Mouse (Mus musculus) cerebellum, postnatal 4 days (tissue): ENCODE measurements around the gene Togaram2.

ENCODE experiments used
- DNase-seq, 2 experiments: peaks; one replicate each; pipeline ENCODE4 v3.0.0; 2022; ENCODE audit warnings: low spot score in 2 of 2, mixed read lengths in 1 of 2

Gene Togaram2

DNA sequence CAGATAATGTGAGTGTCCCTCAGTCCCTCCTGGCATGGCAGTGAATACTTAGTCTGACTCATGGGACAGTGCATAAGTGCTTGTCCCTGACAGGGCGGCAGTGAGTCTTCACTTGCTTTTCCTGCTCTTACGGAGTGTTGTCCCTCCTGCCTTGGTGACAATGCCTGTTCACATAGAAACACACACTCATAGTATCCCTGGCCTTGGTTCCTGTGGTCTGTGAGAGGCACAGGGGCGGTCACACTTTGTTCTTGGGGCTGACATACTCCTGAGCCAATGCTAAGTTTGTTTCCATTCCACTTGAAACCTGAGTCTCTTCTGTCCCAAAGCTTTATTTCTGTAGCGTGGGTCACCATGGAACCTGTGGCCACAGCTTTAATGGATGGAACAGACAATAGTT lies 9.3 kb downstream of the Togaram2 start:
- DNase-seq, result no peak

DNA sequence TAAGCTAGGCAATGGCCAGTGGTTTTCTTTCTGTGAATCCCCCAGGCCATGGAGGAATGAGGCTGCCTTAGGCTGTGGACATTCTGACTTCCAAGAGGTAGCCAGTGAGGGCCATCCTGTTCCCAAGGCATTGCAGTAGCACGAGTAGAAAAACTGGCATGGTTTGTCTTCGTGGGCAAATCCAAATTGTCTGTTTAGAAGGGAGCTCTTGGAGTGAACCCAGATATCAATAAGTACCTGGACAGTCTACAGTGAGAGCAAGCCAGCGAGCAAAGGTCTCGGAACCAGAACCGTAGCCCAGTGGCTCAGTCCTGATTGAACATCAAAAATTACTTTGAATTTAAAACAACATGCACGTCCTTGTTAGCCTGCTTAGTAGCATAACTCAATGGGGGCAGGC lies 10.2 kb downstream of the Togaram2 start:
- no peak for DNase-seq

DNA sequence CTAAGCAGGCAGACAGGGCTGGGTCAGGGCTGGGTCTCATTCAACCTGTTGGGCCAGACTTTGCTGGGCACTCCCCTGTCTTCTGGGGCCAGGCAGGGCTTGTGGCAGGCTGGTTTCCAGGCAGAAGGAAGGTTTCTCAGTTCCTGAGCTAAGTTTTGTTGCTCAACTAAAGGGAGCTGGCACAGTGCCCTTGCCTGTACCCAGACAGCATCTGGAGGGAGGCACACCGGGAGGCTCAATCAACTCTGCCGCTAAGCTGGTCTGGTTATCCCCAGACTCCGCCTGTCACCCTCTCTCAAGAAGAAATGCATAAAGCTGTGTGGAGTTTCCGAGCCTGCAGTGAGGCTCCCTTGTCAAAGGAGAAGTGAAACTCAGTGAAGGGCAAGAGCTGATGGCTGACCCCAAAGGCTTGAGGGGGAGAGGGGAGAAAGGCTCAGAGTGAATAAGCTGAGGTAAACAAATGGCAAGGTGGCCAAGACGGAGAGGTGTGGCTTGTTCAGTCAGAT lies 11.1 kb downstream of the Togaram2 start:
- no peak for DNase-seq

DNA sequence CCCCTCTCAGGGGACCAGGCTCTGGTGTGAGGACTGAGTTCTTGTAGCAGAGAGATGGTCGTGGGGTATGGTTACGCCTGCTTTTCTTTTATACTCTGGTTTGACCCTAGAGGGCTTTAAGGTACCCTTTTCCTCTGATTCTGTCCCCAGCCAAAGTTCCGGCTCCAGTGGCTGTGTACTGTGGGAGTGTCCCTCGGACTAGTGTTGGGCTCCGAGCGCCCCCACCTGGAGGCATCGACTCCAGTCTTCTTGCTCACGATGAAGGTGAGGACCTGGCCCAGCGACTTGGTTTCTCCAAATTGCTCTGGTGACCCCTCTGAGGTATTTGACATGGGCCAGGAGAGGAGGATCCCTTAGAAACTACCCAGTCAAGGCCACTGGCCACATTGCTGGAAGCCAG lies 14.4 kb downstream of the Togaram2 start:
- no peak for DNase-seq

DNA sequence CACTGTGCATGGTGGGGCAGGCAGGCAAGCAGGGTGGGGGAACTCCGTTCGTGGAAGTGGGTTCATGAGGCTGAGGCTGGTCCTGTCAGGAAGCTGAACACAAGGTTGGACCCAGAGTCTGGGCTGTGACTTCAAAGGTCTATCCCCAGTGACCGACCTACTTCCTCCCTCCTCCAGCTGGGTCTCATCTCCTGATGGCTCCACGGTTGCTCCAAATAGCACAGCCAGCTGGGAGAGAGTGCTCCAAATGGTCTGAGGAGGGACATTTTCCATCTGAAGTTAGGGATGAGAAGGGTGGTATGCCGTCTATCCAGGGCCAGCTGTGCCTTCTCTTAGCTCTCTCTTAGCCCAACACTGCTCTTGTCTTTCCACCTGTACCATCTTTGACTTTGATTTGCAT lies 16.8 kb downstream of the Togaram2 start:
- DNase-seq, result no peak

DNA sequence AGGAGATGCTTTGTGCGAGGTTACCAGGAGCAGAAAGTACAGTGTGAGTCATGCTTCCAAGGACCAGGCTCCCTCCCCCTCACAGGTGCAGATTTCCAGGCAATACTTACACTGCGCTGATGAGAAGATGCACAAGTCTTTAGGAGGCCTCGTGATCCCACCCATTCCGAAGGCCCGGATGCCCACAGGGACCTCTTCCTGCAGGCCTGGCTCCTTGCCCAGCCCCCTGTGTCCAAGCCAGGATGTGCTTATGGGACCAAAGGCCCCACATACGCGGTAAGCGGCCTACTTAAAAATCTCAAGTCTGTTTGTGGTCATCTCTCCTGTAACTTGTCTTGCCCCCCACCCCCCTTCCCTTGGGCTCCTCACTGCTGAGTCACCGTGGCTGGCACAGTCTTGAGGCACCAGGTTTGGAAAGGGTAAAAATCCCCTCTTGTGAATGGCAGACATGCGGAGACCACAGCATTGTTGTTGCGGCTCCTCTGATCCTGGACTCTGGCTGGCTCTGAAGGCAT lies 18.4 kb downstream of the Togaram2 start:
- no peak for DNase-seq

DNA sequence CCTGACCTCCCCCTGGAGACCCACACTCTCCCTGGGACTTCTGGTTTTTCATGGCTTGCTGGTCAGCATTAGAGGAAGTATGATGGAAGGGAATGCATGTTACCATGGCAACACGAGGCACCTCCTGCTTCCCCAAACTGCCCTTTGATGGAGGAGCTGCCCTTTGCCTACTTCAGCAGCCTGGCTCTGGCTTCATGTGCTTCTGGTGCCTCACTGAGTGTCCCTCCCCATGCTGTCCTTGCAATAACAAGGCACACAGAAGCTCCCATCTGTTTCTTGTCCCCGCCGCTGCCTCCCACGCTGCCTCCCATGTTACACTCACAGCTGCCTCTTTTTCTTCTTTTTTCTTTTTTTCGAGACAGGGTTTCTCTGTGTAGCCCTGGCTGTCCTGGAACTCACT lies 20.3 kb downstream of the Togaram2 start:
- DNase-seq, result no peak

DNA sequence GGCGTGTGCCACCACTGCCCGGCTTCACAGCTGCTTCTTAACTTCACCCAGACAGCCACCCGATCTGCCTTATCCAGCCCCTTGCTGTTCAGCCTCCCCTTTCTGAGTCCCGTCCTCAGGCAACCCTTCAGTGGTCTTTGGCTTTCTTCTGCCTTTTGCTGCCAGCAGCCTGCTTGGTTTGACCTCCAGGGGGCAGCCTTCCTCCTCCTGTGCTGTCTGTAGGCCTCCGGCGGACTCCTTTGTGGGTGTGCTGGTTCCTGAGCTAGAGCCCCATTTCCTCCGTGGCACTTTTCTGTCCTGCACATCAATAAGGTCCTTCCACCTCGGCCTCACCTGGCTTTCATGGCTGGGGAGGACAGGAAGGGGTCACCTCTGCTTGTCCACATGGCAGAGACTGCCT lies 20.7 kb downstream of the Togaram2 start:
- no peak for DNase-seq

DNA sequence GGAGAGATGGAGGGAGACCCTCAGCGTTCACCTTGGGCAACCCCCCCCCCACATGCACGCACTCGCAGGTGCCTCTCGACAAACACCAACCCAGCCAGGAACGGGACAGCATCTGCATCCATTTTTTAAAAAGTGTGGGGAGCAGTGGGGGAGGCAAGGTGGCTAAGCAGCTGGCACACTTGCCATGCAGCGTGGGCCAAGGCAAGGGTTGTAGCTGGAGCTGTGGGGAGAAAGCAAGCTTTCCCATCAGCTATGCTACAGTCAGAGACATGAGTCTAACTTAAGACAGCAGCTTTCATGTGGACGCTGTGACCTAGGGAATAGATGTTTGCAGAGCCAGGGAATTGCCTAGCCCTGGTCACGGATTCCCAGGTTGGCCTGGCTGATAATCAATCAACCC lies 22.1 kb downstream of the Togaram2 start:
- no peak for DNase-seq

DNA sequence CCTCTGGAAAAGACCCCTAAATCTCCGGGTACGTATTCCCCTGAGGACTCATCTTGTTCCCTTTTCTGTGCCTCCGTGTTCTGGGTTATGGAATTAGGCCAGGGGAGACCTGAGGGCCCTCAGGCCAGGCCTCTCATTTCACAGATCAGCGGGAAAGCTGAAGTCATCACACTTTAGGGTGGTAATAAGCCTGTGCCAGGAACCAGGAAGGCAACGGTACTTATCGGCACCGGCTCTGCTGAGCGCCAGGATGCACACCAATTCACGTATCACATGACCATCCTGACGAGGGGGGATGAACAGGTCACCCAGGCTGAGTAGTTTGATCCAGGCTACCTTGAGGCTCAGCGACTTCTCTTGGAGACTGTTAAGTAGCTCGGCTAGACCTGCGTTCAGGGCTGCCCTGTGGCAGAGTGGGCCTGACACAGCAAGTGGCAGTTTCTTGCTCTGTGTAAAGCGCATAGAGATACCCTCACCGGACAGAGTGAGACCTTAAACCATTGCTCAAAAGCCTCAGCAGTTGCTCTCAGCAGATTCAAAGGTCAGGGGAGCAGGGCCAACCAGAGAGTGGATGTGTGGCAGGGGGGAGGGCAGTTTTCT lies 22.8 kb downstream of the Togaram2 start:
- DNase-seq, result no peak

DNA sequence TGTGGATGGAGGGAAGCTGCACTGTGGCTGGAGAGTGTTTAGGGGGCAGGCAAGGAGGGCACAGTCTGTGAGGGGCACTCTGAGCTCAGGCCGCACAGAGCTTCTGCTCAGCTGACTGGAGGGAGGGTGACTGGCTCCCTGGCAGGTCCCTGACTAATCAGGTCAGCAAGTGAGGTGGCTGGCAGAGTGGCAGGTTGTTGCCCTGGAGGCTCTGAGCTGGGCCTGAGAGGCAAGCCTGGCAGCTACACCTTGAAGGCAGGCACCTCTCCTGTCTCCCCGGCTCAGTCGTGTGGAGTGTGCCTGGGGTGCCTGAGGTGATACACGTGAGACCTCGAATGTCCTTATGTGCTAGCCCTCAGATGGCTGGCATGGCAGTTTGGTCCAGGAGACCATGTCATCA lies 23.3 kb downstream of the Togaram2 start:
- no peak for DNase-seq

DNA sequence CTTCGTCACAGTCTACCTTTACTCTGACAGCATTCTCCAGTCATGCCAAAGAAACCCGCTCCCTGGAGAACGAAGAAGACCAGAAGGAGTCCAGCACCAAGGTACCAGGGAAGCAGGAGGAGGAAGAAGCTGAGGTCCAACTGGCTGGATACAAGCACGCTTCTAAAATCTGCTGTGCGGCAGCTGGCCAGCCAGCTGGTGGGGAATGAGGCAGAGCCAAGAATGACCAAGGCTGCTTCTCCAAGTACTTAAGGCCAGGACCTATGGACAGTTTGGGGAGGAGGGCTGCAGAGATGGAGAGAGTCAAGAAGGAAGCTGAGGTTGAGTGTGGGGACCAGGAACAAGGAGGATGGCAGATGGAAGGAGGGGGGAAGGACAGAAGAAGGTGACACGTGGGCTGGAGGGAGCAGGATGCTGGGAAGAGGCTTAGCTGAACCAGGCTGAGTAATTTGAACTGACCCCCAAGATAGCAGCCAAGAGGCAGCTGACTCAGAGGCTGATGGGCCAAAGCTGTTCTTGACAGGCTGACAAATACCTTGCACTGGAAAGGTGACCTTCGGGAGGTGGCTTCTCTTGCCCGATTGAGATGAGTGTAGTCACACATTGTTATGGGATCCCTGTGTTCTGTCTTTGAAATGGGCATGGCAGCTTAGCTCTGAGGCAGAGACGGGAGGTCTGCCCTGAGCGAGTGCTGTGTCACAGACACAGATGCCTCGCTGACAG lies 25.0 kb downstream of the Togaram2 start:
- DNase-seq, result no peak

DNA sequence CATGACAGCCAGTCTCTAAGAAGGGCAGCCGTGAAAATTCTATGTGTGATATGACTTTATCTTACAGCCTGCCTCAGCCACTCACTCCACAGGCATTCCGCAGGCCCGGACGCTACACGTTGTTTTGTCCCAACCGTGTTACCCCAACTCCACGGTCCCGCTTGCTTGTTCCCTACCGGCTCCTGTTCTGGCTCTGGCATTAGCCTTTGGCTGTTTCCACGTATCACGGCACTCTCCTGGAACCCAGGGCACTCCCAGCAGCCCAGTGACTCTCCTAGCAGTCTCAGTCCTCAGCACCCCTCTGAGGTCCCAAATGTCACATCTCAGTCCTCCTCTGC lies 25.5 kb downstream of the Togaram2 start:
- DNase-seq, result no peak

DNA sequence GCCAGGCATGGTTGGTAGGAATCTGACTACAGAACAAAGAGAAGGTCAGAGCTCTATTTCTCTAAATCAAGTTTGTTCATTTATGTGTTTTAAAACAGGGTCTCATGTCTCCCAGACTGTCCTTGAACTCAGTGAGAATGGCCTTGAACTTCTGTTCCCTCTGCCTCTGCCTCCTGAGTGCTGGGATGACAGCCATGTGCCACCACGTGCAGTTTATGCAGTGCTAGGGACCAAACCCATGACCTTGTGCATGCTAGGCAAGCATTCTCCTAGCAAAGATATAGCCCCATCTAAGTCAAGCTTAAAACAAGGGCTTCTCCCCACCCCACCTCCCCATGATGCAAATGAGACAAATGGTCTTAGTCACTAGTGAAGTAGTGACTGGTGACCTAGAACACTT lies 32.1 kb downstream of the Togaram2 start:
- DNase-seq, result no peak

DNA sequence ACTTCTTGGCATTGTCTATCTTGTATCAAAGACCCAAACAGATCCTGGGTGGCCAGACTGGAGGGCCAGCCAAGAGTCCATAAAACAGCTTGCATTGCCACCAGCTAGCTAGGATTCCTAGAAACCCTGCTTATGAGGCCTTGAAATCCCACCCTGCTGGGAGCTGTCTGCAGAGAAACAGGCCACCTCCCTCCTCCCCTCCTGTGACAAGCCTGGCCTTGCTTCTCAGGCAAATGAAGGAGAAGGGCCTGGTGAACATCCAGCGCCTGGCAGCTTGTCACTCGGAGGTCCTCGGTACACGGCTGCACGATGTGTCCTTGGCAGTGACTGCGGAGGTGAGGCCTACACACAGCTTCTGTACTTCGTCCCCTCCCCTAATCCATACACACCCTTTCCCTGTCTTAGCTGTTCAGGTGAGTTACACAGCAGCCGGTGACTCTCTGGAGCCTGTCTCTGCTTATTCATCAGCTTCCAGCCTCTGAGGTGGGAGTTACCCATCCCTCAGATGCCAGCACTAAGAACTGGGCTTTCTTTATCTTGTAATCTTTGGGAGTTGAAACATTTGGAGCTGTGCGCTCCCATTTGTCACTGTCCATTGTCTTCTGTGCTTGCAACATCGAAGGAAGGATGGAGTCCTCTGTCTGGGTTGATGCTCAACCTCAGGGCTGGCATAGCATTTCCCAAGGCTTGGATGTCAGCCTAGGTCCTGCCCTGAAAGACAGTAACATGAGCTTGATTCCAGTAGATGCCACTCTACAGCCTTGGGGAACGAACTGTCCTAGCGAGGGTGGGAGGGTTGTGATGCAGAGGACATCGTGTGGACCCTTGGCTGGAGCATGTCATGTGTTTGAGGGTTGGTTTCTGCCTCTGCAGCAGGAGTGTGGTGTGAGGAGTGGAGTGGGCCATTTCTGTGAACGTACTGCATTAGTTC lies 32.8 kb downstream of the Togaram2 start:
- no peak for DNase-seq

DNA sequence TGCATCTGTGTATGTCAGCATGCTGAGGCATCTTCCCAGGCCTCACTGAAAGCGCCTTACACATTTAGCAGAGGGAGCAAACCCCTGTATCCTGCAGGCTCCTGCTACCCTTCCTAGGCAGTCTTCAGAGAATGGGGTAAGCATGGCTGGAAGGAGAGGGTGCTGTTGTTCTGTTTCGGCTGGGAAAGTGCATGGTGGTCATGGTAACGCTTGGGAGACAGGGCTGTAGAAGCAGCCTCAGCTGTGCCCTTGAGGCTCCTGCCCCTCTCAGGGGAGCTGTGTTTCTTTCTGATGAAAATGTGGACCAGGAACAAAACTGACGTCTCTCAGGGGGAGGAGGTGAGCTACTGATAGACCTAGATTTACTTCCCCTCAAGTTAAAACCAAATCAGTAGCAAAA lies 34.7 kb downstream of the Togaram2 start:
- no peak for DNase-seq

DNA sequence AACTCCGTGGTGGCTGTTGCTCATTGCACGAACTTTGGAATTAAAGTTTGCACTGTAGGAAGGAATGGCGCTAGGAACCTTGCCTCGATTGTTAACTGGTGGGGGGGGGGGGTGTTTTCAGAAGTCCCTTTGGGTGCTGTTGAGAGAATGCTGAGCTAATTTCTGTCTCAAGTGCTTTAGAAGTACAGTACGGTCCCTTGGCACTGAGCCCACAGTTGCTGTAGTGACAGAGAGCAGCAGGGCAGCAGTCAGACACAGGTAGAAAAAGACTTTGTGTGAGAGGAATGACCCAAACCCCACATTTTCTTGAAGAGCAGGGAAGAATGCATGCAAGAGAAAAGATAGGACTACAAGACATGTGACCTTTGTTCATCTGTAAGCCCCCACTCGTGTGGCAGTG lies 39.2 kb downstream of the Togaram2 start:
- no peak for DNase-seq

DNA sequence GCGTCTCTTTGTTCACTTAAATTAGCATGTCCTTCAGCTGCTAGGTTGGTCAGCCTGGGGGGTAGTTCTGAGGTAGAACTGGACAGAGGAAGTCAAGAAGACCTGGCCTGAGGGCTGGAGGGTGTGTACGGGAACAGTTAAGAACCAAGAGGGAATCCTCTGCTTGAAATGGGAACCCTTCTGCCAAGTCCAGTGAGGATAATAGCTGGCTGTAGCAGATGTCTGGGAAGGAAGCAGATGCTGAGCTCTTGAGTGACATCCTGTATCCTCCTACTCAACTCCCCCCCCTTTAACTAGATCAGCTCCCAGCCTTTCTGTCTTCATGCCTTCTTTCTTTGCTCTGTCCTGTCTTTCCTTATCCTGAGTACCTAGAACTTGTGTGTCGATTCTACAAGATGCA lies 42.0 kb downstream of the Togaram2 start:
- no peak for DNase-seq

DNA sequence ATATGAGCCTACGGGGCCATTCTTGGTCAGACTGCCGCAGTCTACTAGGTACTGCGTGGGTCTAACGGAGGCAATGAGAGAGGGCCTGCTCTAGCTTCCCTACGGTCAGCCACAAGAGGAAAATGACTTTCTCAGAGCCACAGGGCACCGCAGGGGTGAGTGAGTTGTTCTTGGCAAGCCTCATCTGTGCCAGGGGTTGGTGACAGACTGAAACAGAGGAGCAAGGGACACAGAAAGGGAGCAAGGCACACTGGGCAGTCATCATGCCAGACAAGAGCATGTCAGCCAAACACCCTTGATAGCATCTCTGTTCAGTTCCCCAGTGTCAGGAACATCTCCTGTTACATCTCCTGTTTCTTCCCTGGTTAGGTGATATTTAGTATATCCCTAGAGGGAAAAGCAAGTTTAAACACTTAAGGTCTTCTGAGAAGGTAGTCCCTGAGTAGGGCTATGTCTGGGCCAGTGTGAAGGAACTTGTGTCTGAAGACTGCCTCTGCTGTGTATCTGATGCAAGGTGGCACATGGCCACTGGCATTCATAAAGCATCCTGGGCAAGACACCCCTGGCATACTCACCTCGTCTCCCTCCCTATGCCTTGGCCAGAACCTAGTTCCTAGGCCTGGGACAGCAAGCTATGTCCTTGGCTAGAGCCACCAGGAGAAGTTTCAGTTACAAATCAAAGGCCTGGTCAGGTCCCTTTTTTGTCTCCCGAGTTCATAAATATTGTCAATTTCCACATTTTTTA lies 45.0 kb downstream of the Togaram2 start:
- DNase-seq, result no peak

DNA sequence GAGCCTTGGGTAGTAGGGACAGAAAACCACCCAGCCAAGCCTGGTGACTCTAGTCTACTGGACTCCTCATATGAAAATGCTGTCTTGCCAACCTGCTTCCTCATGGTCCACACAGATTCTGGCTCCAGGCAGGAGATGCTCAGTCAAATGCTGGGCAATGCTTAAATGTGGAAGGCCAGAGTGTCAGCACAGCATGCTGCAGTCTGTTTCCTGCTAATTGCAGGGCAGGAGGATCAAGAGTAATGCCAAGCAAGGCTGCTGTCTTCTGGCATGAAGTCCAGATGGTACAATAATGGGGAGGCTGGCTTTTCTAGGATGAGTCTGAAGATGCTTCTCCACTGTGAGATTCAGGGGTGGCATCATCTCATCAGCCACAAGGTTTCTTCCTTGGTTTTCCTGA lies 47.4 kb downstream of the Togaram2 start:
- DNase-seq, result peak in 1 of 2 experiments; percentile 39

DNA sequence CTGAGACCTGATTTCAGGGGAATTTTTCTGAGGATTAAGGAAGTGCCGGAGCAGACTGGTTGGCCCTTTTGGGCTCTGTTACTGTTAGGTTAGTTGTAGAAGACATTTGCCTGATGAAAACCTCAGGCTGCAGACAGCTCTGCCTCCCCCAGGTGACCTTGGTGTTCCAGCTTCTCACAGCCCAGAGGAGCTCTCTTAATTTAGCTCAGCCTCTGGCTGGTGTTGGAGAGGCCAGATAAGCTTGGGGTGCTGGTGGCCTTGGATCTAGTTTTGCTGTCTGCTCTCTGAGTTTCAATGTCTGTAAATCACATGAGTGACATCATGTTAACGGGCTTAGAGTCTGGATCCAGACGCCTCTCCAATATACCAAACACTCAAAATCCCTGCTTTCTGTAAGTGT lies 48.0 kb downstream of the Togaram2 start:
- no peak for DNase-seq

DNA sequence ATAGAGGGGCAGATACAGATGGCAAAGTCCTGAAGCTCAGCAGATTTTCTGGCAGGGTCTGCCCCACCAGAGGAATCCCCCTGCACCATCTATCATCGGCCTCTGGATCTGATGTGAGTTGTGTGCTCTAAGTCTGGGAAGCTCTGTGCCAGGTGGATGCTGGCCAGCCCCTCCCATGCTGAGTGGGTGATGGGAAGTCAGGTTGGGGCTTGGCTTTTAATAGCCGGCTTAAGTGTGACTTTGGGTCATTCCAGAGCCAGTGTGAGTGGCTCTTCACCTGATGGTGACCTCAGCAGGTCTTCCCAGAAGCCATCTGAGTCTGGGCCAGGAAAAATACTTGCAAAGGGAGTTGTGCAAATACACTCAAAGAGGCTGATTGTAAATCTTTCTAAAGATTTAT lies 57.6 kb downstream of the Togaram2 start:
- DNase-seq, result peak in 1 of 2 experiments; percentile 33
